Mouse (Mus musculus): ENCODE data around the gene Vmn1r71. TPM values are rescaled to one million over a fixed set of nuclear protein-coding genes. Genes with fewer than 3 reads are reported as not detected.
"Not testable (repeated sequence)": the region's sequence is repeated elsewhere in the genome, so short reads cannot be mapped to it uniquely, and the experiment has no call there.

The Vmn1r71 gene
- 0.13 TPM in 1 of 2 replicates, not detected in the other for polyA plus RNA-seq (2015; fragmentation: Nextera tagmentation; extraction: Ambion mirVana)

- Histone ChIP-seq H3K9ac (no peak within 1 kb of the TSS), H3K4me1 (no peaks in the 10 kb centered on the region), H3K36me3 (no peaks in the 10 kb centered on the region), H3K27me3 (no peaks in the 10 kb centered on the region), H3K27ac (replicated peaks) (no peak within 1 kb of the TSS), H3K4me3 (replicated peaks) (no peak within 1 kb of the TSS), H3K4me2 (replicated peaks) (no peak within 1 kb of the TSS), H3K9me3 (replicated peaks) (peaks cover 15% of the 10 kb centered on the region; the same call in 1 of the 2 replicates)
- ATAC-seq (ENCODE audit: insufficient number of reproducible peaks, low FRiP score, low TSS enrichment, low read depth), result no peak
Observed at GRCm38 (mm10) chr7:10754264-10754663, at the start of gene Vmn1r71. Gene Vmn1r71, minus strand, starts transcription at chr7:10754364.

GRCm38 (mm10) chr7:10757551-10757950 lies 3.4 kb upstream of the Vmn1r71 start:
- H3K4me3 ChIP-seq (replicated peaks); H3K36me3 ChIP-seq; ATAC-seq (ENCODE audit: insufficient number of reproducible peaks, low FRiP score, low TSS enrichment, low read depth); H3K27me3 ChIP-seq; H3K4me1 ChIP-seq; H3K27ac ChIP-seq (replicated peaks); H3K9ac ChIP-seq; H3K4me2 ChIP-seq (replicated peaks): not testable (repeated sequence)
- peaks cover 15% of the 10 kb centered on the region; the same call in 1 of the 2 replicates for H3K9me3 ChIP-seq (replicated peaks)

Other genes with a start within 250 kb of the Vmn1r71 start
- gene Vmn1r68, start 195.9 kb downstream of the Vmn1r71 start, polyA plus RNA-seq (2015; fragmentation: Nextera tagmentation; extraction: Ambion mirVana), result not detected in 2 replicates
- not detected in 2 replicates for gene Vmn1r69, start 140.7 kb downstream of the Vmn1r71 start, polyA plus RNA-seq (2015; fragmentation: Nextera tagmentation; extraction: Ambion mirVana)
- gene Vmn1r70, start 122.8 kb downstream of the Vmn1r71 start, polyA plus RNA-seq (2015; fragmentation: Nextera tagmentation; extraction: Ambion mirVana), result not detected in 2 replicates
- not detected in 2 replicates for gene Nlrp4b, start 66.6 kb downstream of the Vmn1r71 start, polyA plus RNA-seq (2015; fragmentation: Nextera tagmentation; extraction: Ambion mirVana)
- not detected in 2 replicates for gene Zscan4b, start 150.7 kb upstream of the Vmn1r71 start, polyA plus RNA-seq (2015; fragmentation: Nextera tagmentation; extraction: Ambion mirVana)